Mouse (Mus musculus) hindbrain, embryonic 16.5 days (tissue): ENCODE data around the gene Tmem246. TPM values are rescaled to one million over a fixed set of nuclear protein-coding genes. Genes with fewer than 3 reads are reported as not detected.

Experiments used
- ATAC-seq: fragments of 200-750 bp; cut with Nextera tagmentation; 2 replicates; pipeline ENCODE4 v1.8.0; 2017; ENCODE audit warnings: moderate TSS enrichment, moderate library complexity
- H3K27ac ChIP-seq: fragments of 300-500 bp; sonication (generic); 2 replicates; pipeline ENCODE4 v1.5.1; 2014; ENCODE audit warnings: low read depth, mild to moderate bottlenecking, control low read depth, low read length, moderate library complexity
- H3K27me3 ChIP-seq: fragments of 300-500 bp; sonication (generic); replicated peaks from 2 replicates; pipeline ENCODE4 v1.6.1; 2014; ENCODE audit warnings: low read length; ENCODE audit not compliant: control insufficient read depth, insufficient read depth
- H3K36me3 ChIP-seq: fragments of 300-500 bp; sonication (generic); 2 replicates; pipeline ENCODE4 v1.6.1; 2014; ENCODE audit warnings: mild to moderate bottlenecking, low read length, moderate library complexity, mixed read lengths; ENCODE audit not compliant: control insufficient read depth, insufficient read depth
- H3K4me1 ChIP-seq: fragments of 300-500 bp; sonication (generic); 2 replicates; pipeline ENCODE4 v1.6.1; 2014; ENCODE audit warnings: low read depth, low read length; ENCODE audit not compliant: control insufficient read depth, insufficient read depth
- H3K4me2 ChIP-seq: fragments of 300-500 bp; sonication (generic); 2 replicates; pipeline ENCODE4 v1.6.1; 2014; ENCODE audit warnings: mild to moderate bottlenecking, low read length, control low read depth, moderate library complexity
- H3K4me3 ChIP-seq: fragments of 300-500 bp; sonication (generic); 2 replicates; pipeline ENCODE4 v1.5.1; 2014; ENCODE audit warnings: mild to moderate bottlenecking, low read length, control low read depth, moderate library complexity
- H3K9ac ChIP-seq: fragments of 300-500 bp; sonication (generic); 2 replicates; pipeline ENCODE4 v1.6.1; 2014; ENCODE audit warnings: low read depth, mild to moderate bottlenecking, control low read depth, low read length, moderate library complexity
- H3K9me3 ChIP-seq: fragments of 300-500 bp; sonication (generic); 2 replicates; pipeline ENCODE4 v1.6.1; 2014; ENCODE audit warnings: mild to moderate bottlenecking, low read length, moderate library complexity; ENCODE audit not compliant: control insufficient read depth
- WGBS: fragments of 180-500 bp; shearing (Covaris S2); extraction: QIAGEN DNeasy Blood & Tissue Kit; methylation state at CpG from one replicate; pipeline ENCODE4 v1.1.7; 2014; 5-methylcytosine and 5-hydroxymethylcytosine counted together
- polyA plus RNA-seq: library from polyadenylated mRNA; unstranded; fragments of >200 nt; fragmentation: Nextera tagmentation; extraction: Ambion mirVana; gene quantifications from 2 replicates; pipeline ENCODE4 v1.2.1, GENCODE M21; 2015

Tmem246 gene
- polyA plus RNA-seq, 1 experiment from 2014 or later = 156 TPM

GRCm38 (mm10) chr4:49585524-49586101 is 12.1 kb downstream of the Tmem246 start:
- H3K27me3 ChIP-seq = no peaks in the 10 kb centered on the region
- no peak overlapping the region for H3K27ac ChIP-seq
- 80% methylated on average over 7 of the region's 7 CpGs for WGBS
- H3K9me3 ChIP-seq = no peaks in the 10 kb centered on the region
- no peak overlapping the region for H3K4me3 ChIP-seq
- H3K4me1 ChIP-seq = no peaks in the 10 kb centered on the region; the same call in 1 of the 2 replicates
- no peak overlapping the region for H3K4me2 ChIP-seq
- peak; percentile 81 for ATAC-seq
- H3K9ac ChIP-seq = no peak overlapping the region
- peaks cover 25% of the 10 kb centered on the region for H3K36me3 ChIP-seq

- Histone ChIP-seq H3K9me3 (no peaks in the 10 kb centered on the region), H3K4me2 (no peak overlapping the region), H3K9ac (no peak overlapping the region), H3K27me3 (no peaks in the 10 kb centered on the region), H3K27ac (peak overlapping the region; percentile 40; the same call in 1 of the 2 replicates), H3K36me3 (peaks cover 25% of the 10 kb centered on the region), H3K4me1 (no peaks in the 10 kb centered on the region; the same call in 1 of the 2 replicates), H3K4me3 (no peak overlapping the region)
- ATAC-seq = no peak
- 49% methylated on average over 14 of the region's 14 CpGs for WGBS
Measured at GRCm38 (mm10) chr4:49583965-49584831, 13.5 kb downstream of the Tmem246 start.

GRCm38 (mm10) chr4:49581256-49581655 is 16.4 kb downstream of the Tmem246 start:
- Histone ChIP-seq H3K27ac (no peak overlapping the region), H3K9ac (no peak overlapping the region), H3K36me3 (peaks cover 17% of the 10 kb centered on the region), H3K4me1 (no peaks in the 10 kb centered on the region; the same call in 1 of the 2 replicates), H3K27me3 (no peaks in the 10 kb centered on the region), H3K4me3 (no peak overlapping the region), H3K4me2 (no peak overlapping the region), H3K9me3 (no peaks in the 10 kb centered on the region)
- no peak for ATAC-seq
- WGBS = 76% methylated on average over 4 of the region's 4 CpGs

GRCm38 (mm10) chr4:49572194-49572593 is 25.5 kb downstream of the Tmem246 start:
- no peaks in the 10 kb centered on the region for H3K9me3 ChIP-seq
- WGBS = 80% methylated on average over 4 of the region's 4 CpGs
- H3K4me1 ChIP-seq = no peaks in the 10 kb centered on the region
- no peak overlapping the region for H3K4me3 ChIP-seq
- H3K27ac ChIP-seq = no peak overlapping the region
- no peaks in the 10 kb centered on the region for H3K27me3 ChIP-seq
- H3K9ac ChIP-seq = no peak overlapping the region
- H3K4me2 ChIP-seq = no peak overlapping the region
- no peak for ATAC-seq
- no peaks in the 10 kb centered on the region for H3K36me3 ChIP-seq

GRCm38 (mm10) chr4:49567613-49568012 is 30.1 kb downstream of the Tmem246 start:
- Histone ChIP-seq H3K9ac (no peak overlapping the region), H3K36me3 (no peaks in the 10 kb centered on the region), H3K27ac (no peak overlapping the region), H3K27me3 (no peaks in the 10 kb centered on the region), H3K4me3 (no peak overlapping the region), H3K4me1 (no peaks in the 10 kb centered on the region), H3K9me3 (no peaks in the 10 kb centered on the region), H3K4me2 (no peak overlapping the region)
- peak; percentile 77 for ATAC-seq
- 27% methylated on average over 3 of the region's 3 CpGs for WGBS

- Histone ChIP-seq H3K27me3 (no peaks in the 10 kb centered on the region), H3K4me1 (no peaks in the 10 kb centered on the region), H3K4me3 (no peak overlapping the region), H3K36me3 (no peaks in the 10 kb centered on the region), H3K9me3 (no peaks in the 10 kb centered on the region), H3K27ac (no peak overlapping the region), H3K4me2 (peak overlapping the region; percentile 5; the same call in 1 of the 2 replicates), H3K9ac (no peak overlapping the region)
- WGBS = 64% methylated on average over 20 of the region's 20 CpGs
- ATAC-seq = peak; percentile 94
Measured at GRCm38 (mm10) chr4:49559915-49560772, 37.5 kb downstream of the Tmem246 start.

- Histone ChIP-seq H3K4me2 (no peak overlapping the region), H3K36me3 (no peaks in the 10 kb centered on the region), H3K27ac (no peak overlapping the region), H3K9ac (no peak overlapping the region), H3K4me3 (no peak overlapping the region), H3K27me3 (no peaks in the 10 kb centered on the region), H3K4me1 (no peaks in the 10 kb centered on the region), H3K9me3 (no peaks in the 10 kb centered on the region)
- ATAC-seq = no peak
- 87% methylated on average over 2 of the region's 2 CpGs for WGBS
Measured at GRCm38 (mm10) chr4:49558181-49558580, 39.5 kb downstream of the Tmem246 start.

- no peaks in the 10 kb centered on the region for H3K36me3 ChIP-seq
- H3K27ac ChIP-seq = no peak overlapping the region
- H3K27me3 ChIP-seq = no peaks in the 10 kb centered on the region
- no peak overlapping the region for H3K4me3 ChIP-seq
- H3K4me2 ChIP-seq = no peak overlapping the region
- H3K9ac ChIP-seq = no peak overlapping the region
- no peaks in the 10 kb centered on the region for H3K4me1 ChIP-seq
- no peak for ATAC-seq
- no peaks in the 10 kb centered on the region for H3K9me3 ChIP-seq
- 97% methylated on average over 7 of the region's 7 CpGs for WGBS
Measured at GRCm38 (mm10) chr4:49557375-49557774, 40.3 kb downstream of the Tmem246 start.

GRCm38 (mm10) chr4:49553380-49553779 is 44.3 kb downstream of the Tmem246 start:
- H3K9ac ChIP-seq = no peak overlapping the region
- no peak for ATAC-seq
- no peak overlapping the region for H3K27ac ChIP-seq
- H3K4me3 ChIP-seq = no peak overlapping the region
- H3K9me3 ChIP-seq = no peaks in the 10 kb centered on the region
- no peaks in the 10 kb centered on the region for H3K36me3 ChIP-seq
- H3K27me3 ChIP-seq = no peaks in the 10 kb centered on the region
- H3K4me2 ChIP-seq = no peak overlapping the region
- 85% methylated on average over 5 of the region's 5 CpGs for WGBS
- no peaks in the 10 kb centered on the region for H3K4me1 ChIP-seq
